20 mouse cellular contexts compared by ENCODE assay signal in the genomic region with DNA sequence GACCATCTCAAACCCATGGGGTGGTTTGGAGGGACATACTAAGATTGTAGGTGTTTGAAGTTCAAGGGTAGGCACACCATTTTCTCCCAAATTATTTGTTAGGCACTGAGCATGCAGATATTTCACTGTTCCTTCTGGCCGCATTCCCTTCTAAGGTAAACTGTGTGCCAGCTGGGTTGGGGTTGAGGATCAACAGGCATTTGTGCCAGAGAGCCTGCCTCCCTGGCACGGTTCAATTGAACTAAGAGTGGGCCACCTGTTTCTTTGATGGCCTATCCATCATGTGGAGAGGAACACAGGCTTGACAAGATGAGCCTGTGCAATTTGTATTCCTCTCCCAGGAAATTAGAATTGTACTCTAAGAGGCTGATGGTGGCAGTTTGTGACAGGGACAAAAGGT. TPM values are rescaled to one million over a fixed set of nuclear protein-coding genes. Genes with fewer than 3 reads are reported as not detected.
DNase-seq lines count a peak whose midpoint lies in the region; ATAC-seq and TF ChIP-seq lines count a peak whose summit lies in the region.
"Had no signal": no experiment of that assay in that cellular context is flagged by ENCODE, and none has a peak within 500 bp of the region (broad histone marks: within the 10 kb centered on the region; RNA-seq: fewer than 3 reads in every experiment).

No protein-coding gene starts in this region.

- no peak overlapping the region for H3K9ac ChIP-seq in forebrain, embryonic 16.5 days (replicated peaks; ENCODE audit: low read depth, low read length)
- H3K9ac ChIP-seq in forebrain, postnatal 0 days, result no peak overlapping the region
- H3K9ac ChIP-seq: limb, embryonic 15.5 days; liver, embryonic 15.5 days; midbrain, embryonic 12.5 days; neural tube, embryonic 15.5 days had no signal

- H3K4me3 ChIP-seq in forebrain, embryonic 16.5 days (replicated peaks; ENCODE audit: low read length), result no peak overlapping the region
- H3K4me3 ChIP-seq in forebrain, postnatal 0 days (ENCODE audit: low read depth, low read length), result no peak overlapping the region
- H3K4me3 ChIP-seq in layer of hippocampus, adult 2 months, result no peak overlapping the region
- no peak overlapping the region for H3K4me3 ChIP-seq in cerebellum, adult 2 months (replicated peaks; ENCODE audit: insufficient read depth, low read depth, low read length)
- H3K4me3 ChIP-seq: gastrocnemius, adult 2 months; hindbrain, embryonic 10.5 days; limb, embryonic 15.5 days; liver, embryonic 15.5 days; midbrain, embryonic 12.5 days; neural tube, embryonic 15.5 days had no signal

- no peak overlapping the region for H3K4me2 ChIP-seq in forebrain, embryonic 16.5 days (ENCODE audit: low read length)
- H3K4me2 ChIP-seq in forebrain, postnatal 0 days (ENCODE audit: low read depth), result no peak overlapping the region
- H3K4me2 ChIP-seq: limb, embryonic 15.5 days; liver, embryonic 15.5 days; midbrain, embryonic 12.5 days; neural tube, embryonic 15.5 days had no signal

- DNase-seq in forebrain, postnatal 0 days, result no peak
- DNase-seq in layer of hippocampus, adult 2 months (ENCODE audit: low spot score in 2 of 2), result no peak
- DNase-seq in layer of hippocampus, adult 9-10 months (ENCODE audit: low spot score), result no peak
- peak; percentile 50 to 78 for DNase-seq in cerebellum, adult 2 months
- peak; percentile 41 to 50 for DNase-seq in cerebellum, postnatal 36 days
- DNase-seq in kidney, adult 8-10 months, result no peak
- DNase-seq in adrenal gland, adult 2 months, result no peak
- DNase-seq: B cell, adult 2 months; gastrocnemius, adult 2 months; layer of hippocampus, postnatal 36 days; right cerebral cortex, postnatal 25 days; thymus, postnatal 4 days had no signal

- H3K4me1 ChIP-seq in forebrain, embryonic 16.5 days (replicated peaks; ENCODE audit: control insufficient read depth, insufficient read depth, low read length), result peaks cover 16% of the 10 kb centered on the region
- peaks cover 4% of the 10 kb centered on the region; the same call in 1 of the 2 replicates for H3K4me1 ChIP-seq in forebrain, postnatal 0 days (ENCODE audit: insufficient read depth)
- peaks cover 14% of the 10 kb centered on the region; the same call in 1 of the 2 replicates for H3K4me1 ChIP-seq in cerebellum, adult 2 months (ENCODE audit: control insufficient read depth, insufficient read depth, low read length)
- H3K4me1 ChIP-seq: limb, embryonic 15.5 days; neural tube, embryonic 15.5 days had no signal

- no peaks in the 10 kb centered on the region for H3K27me3 ChIP-seq in forebrain, embryonic 16.5 days (replicated peaks; ENCODE audit: control insufficient read depth, insufficient read depth, low read length)
- no peaks in the 10 kb centered on the region for H3K27me3 ChIP-seq in forebrain, postnatal 0 days (ENCODE audit: insufficient read depth, low read length)
- H3K27me3 ChIP-seq in cerebellum, adult 2 months (ENCODE audit: control insufficient read depth, insufficient read depth, low read length), result no peaks in the 10 kb centered on the region
- H3K27me3 ChIP-seq: limb, embryonic 15.5 days; liver, embryonic 15.5 days had no signal

- WGBS in forebrain, embryonic 16.5 days, result 36% methylated on average over 2 of the region's 2 CpGs
- WGBS in forebrain, postnatal 0 days, result 56% methylated on average over 2 of the region's 2 CpGs
- WGBS in cerebellum, adult 2 months, result 18% methylated on average over 2 of the region's 2 CpGs

- no peak overlapping the region for H3K27ac ChIP-seq in forebrain, embryonic 16.5 days (ENCODE audit: low read length)
- no peak overlapping the region for H3K27ac ChIP-seq in forebrain, postnatal 0 days (ENCODE audit: low read depth, low read length)
- H3K27ac ChIP-seq in layer of hippocampus, adult 2 months, result 0 out of 2 replicates have a peak overlapping the region, but pooled peaks have one; percentile 14
- H3K27ac ChIP-seq in cerebellum, adult 2 months (ENCODE audit: insufficient read depth, low read length), result peak overlapping the region; percentile 16; the same call in 1 of the 2 replicates
- H3K27ac ChIP-seq: gastrocnemius, adult 2 months; hindbrain, embryonic 10.5 days; limb, embryonic 15.5 days; liver, embryonic 15.5 days; macrophage; midbrain, embryonic 12.5 days; neural tube, embryonic 15.5 days had no signal

- peak; percentile 44; the same call in 1 of the 2 replicates for ATAC-seq in forebrain, embryonic 16.5 days
- ATAC-seq in forebrain, postnatal 0 days, result no peak
- ATAC-seq: intestine, postnatal 0 days had no signal

- no peaks in the 10 kb centered on the region for H3K9me3 ChIP-seq in forebrain, embryonic 16.5 days (ENCODE audit: control insufficient read depth, low read length)
- H3K9me3 ChIP-seq in forebrain, postnatal 0 days (ENCODE audit: low read length), result no peaks in the 10 kb centered on the region
- H3K9me3 ChIP-seq: hindbrain, embryonic 10.5 days; limb, embryonic 15.5 days; liver, embryonic 15.5 days; midbrain, embryonic 12.5 days; neural tube, embryonic 15.5 days had no signal

- TF ChIP-seq CTCF in forebrain, postnatal 0 days (IDR thresholded peaks at IDR 0.05; ENCODE audit: low read depth), result no peak
- TF ChIP-seq CTCF in layer of hippocampus, adult 2 months (conservative IDR thresholded peaks at IDR 0.05), result no peak
- no peak for TF ChIP-seq CTCF in cerebellum, adult 2 months (IDR thresholded peaks at IDR 0.05; ENCODE audit: borderline replicate concordance, insufficient read depth, low read depth, low read length)

- no peaks in the 10 kb centered on the region for H3K36me3 ChIP-seq in forebrain, embryonic 16.5 days (ENCODE audit: control insufficient read depth, insufficient read depth)
- no peaks in the 10 kb centered on the region for H3K36me3 ChIP-seq in forebrain, postnatal 0 days (ENCODE audit: insufficient read depth)
- H3K36me3 ChIP-seq: hindbrain, embryonic 10.5 days; limb, embryonic 15.5 days; midbrain, embryonic 12.5 days; neural tube, embryonic 15.5 days had no signal

- no peak for TF ChIP-seq POLR2A in cerebellum, adult 2 months (IDR thresholded peaks at IDR 0.05; ENCODE audit: borderline replicate concordance, insufficient read depth, low read length)

RNA-seq across cellular contexts. Expression of a gene that starts 45.1 kb away (rescaled TPM):
- polyA plus RNA-seq in forebrain, embryonic 16.5 days (2015; fragmentation: Nextera tagmentation; extraction: Ambion mirVana), result 24.0 and 26.1 TPM in 2 replicates
- total RNA-seq in forebrain, postnatal 0 days (2014; rRNA removed), result 33.9 and 35.3 TPM in 2 replicates
- polyA plus RNA-seq in forebrain, postnatal 0 days (2015; fragmentation: Nextera tagmentation; extraction: Ambion mirVana), result 14.9 and 17.2 TPM in 2 replicates
- 10 to 100 TPM; 17.4 to 18.6 TPM for total RNA-seq in layer of hippocampus, adult 2 months (2021)
- polyA plus RNA-seq in cerebellum, adult 2 months (2012; rRNA removed), result 17.8 and 18.1 TPM in 2 replicates
- total RNA-seq in adrenal gland, adult 2 months (2021), result 10 to 100 TPM; 26.0 to 36.3 TPM
- 16.4 and 18.9 TPM in 2 replicates for polyA plus RNA-seq in adrenal gland, adult 2 months (2012; rRNA removed)

Comparison
In these comparisons a context has a peak if more than half of its experiments do, and no peak if none do; other contexts are left out.
1. H3K27ac ChIP-seq: peak in layer of hippocampus, adult 2 months (single experiment) and cerebellum, adult 2 months (single experiment); none in forebrain, embryonic 16.5 days (single experiment) and forebrain, postnatal 0 days (single experiment).
2. DNase-seq: peak in cerebellum, adult 2 months (2 of 2) and cerebellum, postnatal 36 days (2 of 2); none in forebrain, postnatal 0 days (single experiment), layer of hippocampus, adult 2 months (0 of 2), layer of hippocampus, adult 9-10 months (single experiment), kidney, adult 8-10 months (0 of 2) and adrenal gland, adult 2 months (single experiment).